In genomic region chr9:86583740-86584139, GRCm38 (mm10) we compare ENCODE assay signal across 9 mouse cellular contexts. TPM values are rescaled to one million over a fixed set of nuclear protein-coding genes. Genes with fewer than 3 reads are reported as not detected.
DNase-seq lines count a peak whose midpoint lies in the region; ATAC-seq lines count a peak whose summit lies in the region.
"Had no signal": no experiment of that assay in that cellular context is flagged by ENCODE, and none has a peak within 500 bp of the region (broad histone marks: within the 10 kb centered on the region; RNA-seq: fewer than 3 reads in every experiment).

No protein-coding gene starts in this region.

- DNase-seq in heart, adult 8-10 months (ENCODE audit: low spot score): peak; percentile 71
- no peak for DNase-seq in heart, embryonic 10.5 days (ENCODE audit: low spot score)
- DNase-seq in cerebellum, adult 9-10 months: peak; percentile 73
- peak; percentile 46 to 84 for DNase-seq in frontal cortex, adult 2 months (ENCODE audit: extremely low spot score in 1 of 2, low spot score in 1 of 2)
- peak; percentile 77 for DNase-seq in intestine, embryonic 14.5 days (ENCODE audit: low spot score)
- DNase-seq in left cerebral cortex, postnatal 14 days (ENCODE audit: low spot score in 2 of 2): peak; percentile 67 to 81
- DNase-seq in skeletal muscle tissue, adult 2 months (ENCODE audit: low read depth, low spot score): peak; percentile 43

- 42% methylated on average over 3 of the region's 3 CpGs for WGBS in heart, embryonic 10.5 days
- WGBS in intestine, embryonic 14.5 days: 58% methylated on average over 3 of the region's 3 CpGs
- 56% methylated on average over 3 of the region's 3 CpGs for whole genome bisulfite sequencing in midbrain, embryonic 13.5 days

- no peaks in the 10 kb centered on the region for H3K27me3 ChIP-seq in heart, embryonic 10.5 days (ENCODE audit: insufficient read depth, poor library complexity, severe bottlenecking)
- H3K27me3 ChIP-seq in intestine, embryonic 14.5 days (replicated peaks; ENCODE audit: control insufficient read depth, insufficient read depth, low read length): no peaks in the 10 kb centered on the region
- H3K27me3 ChIP-seq in midbrain, embryonic 13.5 days: no peaks in the 10 kb centered on the region

- H3K4me1 ChIP-seq in heart, embryonic 10.5 days: no peaks in the 10 kb centered on the region
- no peaks in the 10 kb centered on the region for H3K4me1 ChIP-seq in intestine, embryonic 14.5 days (replicated peaks; ENCODE audit: control insufficient read depth, insufficient read depth, low read length)
- H3K4me1 ChIP-seq in midbrain, embryonic 13.5 days (replicated peaks): no peaks in the 10 kb centered on the region

- intact Hi-C loops in left cerebral cortex, postnatal 14 days (cut with DNase I): no loop called here

- ATAC-seq in intestine, embryonic 14.5 days (replicated peaks; ENCODE audit: low FRiP score, low TSS enrichment, low read depth): 0 out of 2 replicates have a peak, but pooled peaks have one; percentile 43
- ATAC-seq in midbrain, embryonic 13.5 days: peak; percentile 60

- H3K27ac ChIP-seq in heart, embryonic 10.5 days: no peak overlapping the region
- H3K27ac ChIP-seq in intestine, embryonic 14.5 days (ENCODE audit: low read depth): no peak overlapping the region
- no peak overlapping the region for H3K27ac ChIP-seq in midbrain, embryonic 13.5 days

- H3K4me2 ChIP-seq in intestine, embryonic 14.5 days (ENCODE audit: low read length): no peak overlapping the region
- no peak overlapping the region for H3K4me2 ChIP-seq in midbrain, embryonic 13.5 days (replicated peaks)

- H3K36me3 ChIP-seq in heart, embryonic 10.5 days: peaks cover 14% of the 10 kb centered on the region
- H3K36me3 ChIP-seq in intestine, embryonic 14.5 days (ENCODE audit: control insufficient read depth, insufficient read depth, low read length): no peaks in the 10 kb centered on the region
- H3K36me3 ChIP-seq in midbrain, embryonic 13.5 days: no peaks in the 10 kb centered on the region

- no peaks in the 10 kb centered on the region for H3K9me3 ChIP-seq in heart, embryonic 10.5 days
- H3K9me3 ChIP-seq in intestine, embryonic 14.5 days (ENCODE audit: control insufficient read depth, low read length): no peaks in the 10 kb centered on the region
- H3K9me3 ChIP-seq in midbrain, embryonic 13.5 days: no peaks in the 10 kb centered on the region

- no peak overlapping the region for H3K4me3 ChIP-seq in heart, embryonic 10.5 days
- no peak overlapping the region for H3K4me3 ChIP-seq in intestine, embryonic 14.5 days (ENCODE audit: low read depth, low read length)
- H3K4me3 ChIP-seq in midbrain, embryonic 13.5 days (replicated peaks): no peak overlapping the region
- H3K4me3 ChIP-seq: myocyte had no signal

- H3K9ac ChIP-seq in intestine, embryonic 14.5 days (ENCODE audit: low read length): no peak overlapping the region
- H3K9ac ChIP-seq in midbrain, embryonic 13.5 days (replicated peaks): no peak overlapping the region

RNA-seq across cellular contexts. Expression of gene Rwdd2a, which starts 11.9 kb away (rescaled TPM):
- total RNA-seq in heart, adult 8-10 months (2022): under 1 TPM; 0.57 to 0.97 (median 0.64) TPM
- 3.8 and 4.1 TPM in 2 replicates for polyA plus RNA-seq in heart, embryonic 10.5 days (2016; fragmentation: Nextera tagmentation; extraction: Ambion mirVana)
- 26.1 and 29.2 TPM in 2 replicates for polyA plus RNA-seq in frontal cortex, adult 2 months (2012; rRNA removed)
- polyA plus RNA-seq in intestine, embryonic 14.5 days (2014; fragmentation: Nextera tagmentation; extraction: Ambion mirVana): 2.4 and 4.2 TPM in 2 replicates
- 10 to 100 TPM; 35.3 to 35.6 TPM for total RNA-seq in left cerebral cortex, postnatal 14 days (2021)
- 6.8 and 7.1 TPM in 2 replicates for polyA plus RNA-seq in midbrain, embryonic 13.5 days (2015; fragmentation: Nextera tagmentation; extraction: Ambion mirVana)

RNA-seq across cellular contexts. Expression of gene Pgm3, which starts 12.1 kb away (rescaled TPM):
- total RNA-seq in heart, adult 8-10 months (2022): 1 to 10 TPM; 5.9 to 8.5 (median 7.0) TPM
- polyA plus RNA-seq in heart, embryonic 10.5 days (2016; fragmentation: Nextera tagmentation; extraction: Ambion mirVana): 32.2 and 35.3 TPM in 2 replicates
- 10.8 and 11.2 TPM in 2 replicates for polyA plus RNA-seq in frontal cortex, adult 2 months (2012; rRNA removed)
- polyA plus RNA-seq in intestine, embryonic 14.5 days (2014; fragmentation: Nextera tagmentation; extraction: Ambion mirVana): 32.3 and 34.0 TPM in 2 replicates
- total RNA-seq in left cerebral cortex, postnatal 14 days (2021): 10 to 100 TPM; 16.3 to 18.7 TPM
- 39.7 and 40.2 TPM in 2 replicates for polyA plus RNA-seq in midbrain, embryonic 13.5 days (2015; fragmentation: Nextera tagmentation; extraction: Ambion mirVana)
